Mouse (Mus musculus) CD4-positive, CD25-positive, alpha-beta regulatory T cell, adult 4 months (primary cell): Measurements from ENCODE around the gene Prm1. TPM values are rescaled to one million over a fixed set of nuclear protein-coding genes. Genes with fewer than 3 reads are reported as not detected.

Source experiments
- polyA plus RNA-seq, 2 experiments: library from polyadenylated mRNA; unstranded; fragments of 100-300 nt; shearing (Covaris generic); gene quantifications; one replicate each; pipeline ENCODE4 v1.2.1; 2017

Gene Prm1
- polyA plus RNA-seq, 2 experiments from 2014 or later: 0.75 TPM; not detected in 1

Other genes starting within 250 kb of the Prm1 start
- 1 to 10 TPM; 2.5 to 3.9 TPM for gene Socs1, start 20.3 kb downstream of the Prm1 start, polyA plus RNA-seq
- gene Tnp2, start 17.2 kb downstream of the Prm1 start, polyA plus RNA-seq: 1 to 10 TPM; 2.4 to 3.7 TPM
- not detected for gene Prm3, start 14.9 kb downstream of the Prm1 start, polyA plus RNA-seq
- gene Prm2, start 9.7 kb downstream of the Prm1 start, polyA plus RNA-seq: not detected
- gene Gm11172, start 7.1 kb upstream of the Prm1 start, polyA plus RNA-seq: not detected
- 1 to 10 TPM in 1 of 2 experiments, under 1 TPM in 1; 0.67 to 1.6 TPM for gene Rmi2, start 29.2 kb upstream of the Prm1 start, polyA plus RNA-seq